Mouse (Mus musculus) thymus, postnatal 4 days (tissue): Measurements from ENCODE around the gene Scrn1.

Experiments used
- DNase-seq: peaks from one replicate; pipeline ENCODE4 v3.0.0; 2021

The Scrn1 gene

GRCm38 (mm10) chr6:54564506-54564991 lies 1.7 kb downstream of the Scrn1 start:
- no peak for DNase-seq

GRCm38 (mm10) chr6:54563561-54563960 lies 2.7 kb downstream of the Scrn1 start:
- no peak for DNase-seq

GRCm38 (mm10) chr6:54562018-54562809 lies 4.1 kb downstream of the Scrn1 start:
- no peak for DNase-seq

- DNase-seq: no peak
Measured at GRCm38 (mm10) chr6:54558466-54558865, 7.8 kb downstream of the Scrn1 start.

GRCm38 (mm10) chr6:54557671-54558070 lies 8.6 kb downstream of the Scrn1 start:
- DNase-seq: no peak

GRCm38 (mm10) chr6:54555816-54556215 lies 10.5 kb downstream of the Scrn1 start:
- DNase-seq: no peak

GRCm38 (mm10) chr6:54554341-54555110 lies 11.8 kb downstream of the Scrn1 start:
- no peak for DNase-seq

- DNase-seq: no peak
Measured at GRCm38 (mm10) chr6:54553632-54554031, 12.7 kb downstream of the Scrn1 start.

GRCm38 (mm10) chr6:54552721-54553413 lies 13.4 kb downstream of the Scrn1 start:
- no peak for DNase-seq

- DNase-seq: no peak
Measured at GRCm38 (mm10) chr6:54550801-54551323, 15.4 kb downstream of the Scrn1 start.

- no peak for DNase-seq
Measured at GRCm38 (mm10) chr6:54549311-54549710, 17.0 kb downstream of the Scrn1 start.

- DNase-seq: no peak
Measured at GRCm38 (mm10) chr6:54548314-54549019, 17.8 kb downstream of the Scrn1 start.

GRCm38 (mm10) chr6:54543646-54544045 lies 22.6 kb downstream of the Scrn1 start:
- no peak for DNase-seq

- no peak for DNase-seq
Measured at GRCm38 (mm10) chr6:54542836-54543235, 23.5 kb downstream of the Scrn1 start.

- no peak for DNase-seq
Measured at GRCm38 (mm10) chr6:54540252-54540887, 25.9 kb downstream of the Scrn1 start.

GRCm38 (mm10) chr6:54539396-54539795 lies 26.9 kb downstream of the Scrn1 start:
- DNase-seq: no peak

GRCm38 (mm10) chr6:54538773-54539173 lies 27.5 kb downstream of the Scrn1 start:
- no peak for DNase-seq

- no peak for DNase-seq
Measured at GRCm38 (mm10) chr6:54537053-54537452, 29.2 kb downstream of the Scrn1 start.

GRCm38 (mm10) chr6:54535485-54535884 lies 30.8 kb downstream of the Scrn1 start:
- no peak for DNase-seq

GRCm38 (mm10) chr6:54531048-54531481 lies 35.2 kb downstream of the Scrn1 start:
- no peak for DNase-seq

- DNase-seq: no peak
Measured at GRCm38 (mm10) chr6:54530182-54530581, 36.1 kb downstream of the Scrn1 start.

GRCm38 (mm10) chr6:54528666-54529065 lies 37.6 kb downstream of the Scrn1 start:
- DNase-seq: no peak
